Mouse (Mus musculus): ENCODE results near the gene Gnai1. TPM values are rescaled to one million over a fixed set of nuclear protein-coding genes. Genes with fewer than 3 reads are reported as not detected.

Gene Gnai1
- polyA plus RNA-seq, 1 experiment from 2014 or later, result 25.1 TPM

GRCm38 (mm10) chr5:18307229-18307804 is 52.8 kb downstream of the Gnai1 start:
- no peak overlapping the region for H3K9ac ChIP-seq (ENCODE audit: low read length)
- H3K27me3 ChIP-seq (ENCODE audit: control insufficient read depth, insufficient read depth, low read length), result no peaks in the 10 kb centered on the region
- H3K4me3 ChIP-seq (ENCODE audit: low read length), result no peak overlapping the region
- peaks cover 2% of the 10 kb centered on the region; the same call in 1 of the 2 replicates for H3K36me3 ChIP-seq (ENCODE audit: control insufficient read depth, insufficient read depth)
- peak overlapping the region; percentile 34 for H3K27ac ChIP-seq (ENCODE audit: low read length)
- H3K4me1 ChIP-seq (ENCODE audit: control insufficient read depth, insufficient read depth, low read length), result peaks cover 11% of the 10 kb centered on the region
- ATAC-seq (replicated peaks; ENCODE audit: extremely low read depth, insufficient read depth, low FRiP score), result peak; percentile 69; the same call in 1 of the 2 replicates
- H3K9me3 ChIP-seq (replicated peaks; ENCODE audit: control insufficient read depth, low read length), result no peaks in the 10 kb centered on the region
- WGBS, result 3% methylated on average over 1 of the region's 1 CpGs
- no peak overlapping the region for H3K4me2 ChIP-seq (ENCODE audit: low read depth, low read length)

- Histone ChIP-seq H3K9ac (ENCODE audit: low read length) (no peak overlapping the region), H3K36me3 (ENCODE audit: control insufficient read depth, insufficient read depth) (no peaks in the 10 kb centered on the region), H3K27ac (ENCODE audit: low read length) (no peak overlapping the region), H3K4me2 (ENCODE audit: low read depth, low read length) (no peak overlapping the region), H3K9me3 (replicated peaks; ENCODE audit: control insufficient read depth, low read length) (no peaks in the 10 kb centered on the region), H3K4me3 (ENCODE audit: low read length) (no peak overlapping the region), H3K27me3 (ENCODE audit: control insufficient read depth, insufficient read depth, low read length) (no peaks in the 10 kb centered on the region), H3K4me1 (ENCODE audit: control insufficient read depth, insufficient read depth, low read length) (no peaks in the 10 kb centered on the region)
- WGBS, result 83% methylated on average over 2 of the region's 2 CpGs
- no peak for ATAC-seq (replicated peaks; ENCODE audit: extremely low read depth, insufficient read depth, low FRiP score)
Observed at GRCm38 (mm10) chr5:18296584-18296983, 63.6 kb downstream of the Gnai1 start.

- Histone ChIP-seq H3K36me3 (ENCODE audit: control insufficient read depth, insufficient read depth) (peaks cover 5% of the 10 kb centered on the region; the same call in 1 of the 2 replicates), H3K9me3 (replicated peaks; ENCODE audit: control insufficient read depth, low read length) (no peaks in the 10 kb centered on the region), H3K27me3 (ENCODE audit: control insufficient read depth, insufficient read depth, low read length) (no peaks in the 10 kb centered on the region), H3K27ac (ENCODE audit: low read length) (no peak overlapping the region), H3K4me1 (ENCODE audit: control insufficient read depth, insufficient read depth, low read length) (no peaks in the 10 kb centered on the region), H3K9ac (ENCODE audit: low read length) (no peak overlapping the region), H3K4me3 (ENCODE audit: low read length) (no peak overlapping the region), H3K4me2 (ENCODE audit: low read depth, low read length) (no peak overlapping the region)
- WGBS, result 84% methylated on average over 5 of the region's 5 CpGs
- ATAC-seq (replicated peaks; ENCODE audit: extremely low read depth, insufficient read depth, low FRiP score), result no peak
Observed at GRCm38 (mm10) chr5:18292744-18293143, 67.4 kb downstream of the Gnai1 start.

GRCm38 (mm10) chr5:18289530-18289929 is 70.6 kb downstream of the Gnai1 start:
- WGBS, result 86% methylated on average over 4 of the region's 4 CpGs
- peaks cover 13% of the 10 kb centered on the region for H3K36me3 ChIP-seq (ENCODE audit: control insufficient read depth, insufficient read depth)
- no peak for ATAC-seq (replicated peaks; ENCODE audit: extremely low read depth, insufficient read depth, low FRiP score)

GRCm38 (mm10) chr5:18288694-18289093 is 71.5 kb downstream of the Gnai1 start:
- Histone ChIP-seq H3K9me3 (replicated peaks; ENCODE audit: control insufficient read depth, low read length) (peaks cover 4% of the 10 kb centered on the region; the same call in 1 of the 2 replicates), H3K4me1 (ENCODE audit: control insufficient read depth, insufficient read depth, low read length) (no peaks in the 10 kb centered on the region), H3K4me2 (ENCODE audit: low read depth, low read length) (no peak overlapping the region), H3K9ac (ENCODE audit: low read length) (no peak overlapping the region), H3K27me3 (ENCODE audit: control insufficient read depth, insufficient read depth, low read length) (no peaks in the 10 kb centered on the region), H3K4me3 (ENCODE audit: low read length) (no peak overlapping the region), H3K36me3 (ENCODE audit: control insufficient read depth, insufficient read depth) (peaks cover 13% of the 10 kb centered on the region), H3K27ac (ENCODE audit: low read length) (no peak overlapping the region)
- ATAC-seq (replicated peaks; ENCODE audit: extremely low read depth, insufficient read depth, low FRiP score), result no peak
- 88% methylated on average over 7 of the region's 7 CpGs for WGBS

More at GRCm38 (mm10) chr5:18289530-18289929, 70.6 kb downstream of the Gnai1 start:
- Histone ChIP-seq H3K27me3 (ENCODE audit: control insufficient read depth, insufficient read depth, low read length) (no peaks in the 10 kb centered on the region), H3K27ac (ENCODE audit: low read length) (no peak overlapping the region), H3K9me3 (replicated peaks; ENCODE audit: control insufficient read depth, low read length) (peaks cover 4% of the 10 kb centered on the region; the same call in 1 of the 2 replicates), H3K4me2 (ENCODE audit: low read depth, low read length) (no peak overlapping the region), H3K9ac (ENCODE audit: low read length) (no peak overlapping the region), H3K4me3 (ENCODE audit: low read length) (no peak overlapping the region), H3K4me1 (ENCODE audit: control insufficient read depth, insufficient read depth, low read length) (no peaks in the 10 kb centered on the region)

- WGBS, result 80% methylated on average over 3 of the region's 3 CpGs
- H3K27me3 ChIP-seq (ENCODE audit: control insufficient read depth, insufficient read depth, low read length), result no peaks in the 10 kb centered on the region
- peaks cover 4% of the 10 kb centered on the region; the same call in 1 of the 2 replicates for H3K9me3 ChIP-seq (replicated peaks; ENCODE audit: control insufficient read depth, low read length)
- no peak overlapping the region for H3K27ac ChIP-seq (ENCODE audit: low read length)
- no peak overlapping the region for H3K9ac ChIP-seq (ENCODE audit: low read length)
- no peak overlapping the region for H3K4me3 ChIP-seq (ENCODE audit: low read length)
- ATAC-seq (replicated peaks; ENCODE audit: extremely low read depth, insufficient read depth, low FRiP score), result no peak
- H3K4me1 ChIP-seq (ENCODE audit: control insufficient read depth, insufficient read depth, low read length), result no peaks in the 10 kb centered on the region
- H3K36me3 ChIP-seq (ENCODE audit: control insufficient read depth, insufficient read depth), result peaks cover 13% of the 10 kb centered on the region
- H3K4me2 ChIP-seq (ENCODE audit: low read depth, low read length), result no peak overlapping the region
Observed at GRCm38 (mm10) chr5:18288079-18288478, 72.1 kb downstream of the Gnai1 start.

- no peak overlapping the region for H3K4me2 ChIP-seq (ENCODE audit: low read depth, low read length)
- H3K4me3 ChIP-seq (ENCODE audit: low read length), result no peak overlapping the region
- peaks cover 4% of the 10 kb centered on the region; the same call in 1 of the 2 replicates for H3K9me3 ChIP-seq (replicated peaks; ENCODE audit: control insufficient read depth, low read length)
- no peak overlapping the region for H3K9ac ChIP-seq (ENCODE audit: low read length)
- H3K27ac ChIP-seq (ENCODE audit: low read length), result no peak overlapping the region
- WGBS, result 89% methylated on average over 3 of the region's 3 CpGs
- no peaks in the 10 kb centered on the region for H3K4me1 ChIP-seq (ENCODE audit: control insufficient read depth, insufficient read depth, low read length)
- H3K36me3 ChIP-seq (ENCODE audit: control insufficient read depth, insufficient read depth), result peaks cover 6% of the 10 kb centered on the region
- ATAC-seq (replicated peaks; ENCODE audit: extremely low read depth, insufficient read depth, low FRiP score), result no peak
- no peaks in the 10 kb centered on the region for H3K27me3 ChIP-seq (ENCODE audit: control insufficient read depth, insufficient read depth, low read length)
Observed at GRCm38 (mm10) chr5:18282095-18282494, 78.1 kb downstream of the Gnai1 start.

GRCm38 (mm10) chr5:18274352-18274940 is 85.7 kb downstream of the Gnai1 start:
- Histone ChIP-seq H3K9ac (ENCODE audit: low read length) (no peak overlapping the region), H3K4me1 (ENCODE audit: control insufficient read depth, insufficient read depth, low read length) (no peaks in the 10 kb centered on the region), H3K27ac (ENCODE audit: low read length) (no peak overlapping the region), H3K36me3 (ENCODE audit: control insufficient read depth, insufficient read depth) (peaks cover 7% of the 10 kb centered on the region; the same call in 1 of the 2 replicates), H3K9me3 (replicated peaks; ENCODE audit: control insufficient read depth, low read length) (no peaks in the 10 kb centered on the region), H3K4me3 (ENCODE audit: low read length) (no peak overlapping the region), H3K4me2 (ENCODE audit: low read depth, low read length) (no peak overlapping the region), H3K27me3 (ENCODE audit: control insufficient read depth, insufficient read depth, low read length) (no peaks in the 10 kb centered on the region)
- no peak for ATAC-seq (replicated peaks; ENCODE audit: extremely low read depth, insufficient read depth, low FRiP score)
- 86% methylated on average over 7 of the region's 7 CpGs for WGBS
